19 mouse cellular contexts compared by ENCODE assay signal in genomic region chr3:117728136-117728535, GRCm38 (mm10).
A peak's percentile ranks its signal among the peaks of the same experiment; 100 is the strongest.
DNase-seq lines count a peak whose midpoint lies in the region; ATAC-seq and TF ChIP-seq lines count a peak whose summit lies in the region.
"Had no signal": no experiment of that assay in that cellular context is flagged by ENCODE, and none has a peak within 500 bp of the region (broad histone marks: within the 10 kb centered on the region; RNA-seq: fewer than 3 reads in every experiment).

No protein-coding gene starts in this region.

- no peak for TF ChIP-seq RAD21 in MEL (IDR thresholded peaks at IDR 0.05; ENCODE audit: low read depth, low read length)

- no peak overlapping the region for H3K9ac ChIP-seq in forebrain, embryonic 13.5 days
- H3K9ac ChIP-seq in forebrain, embryonic 14.5 days (ENCODE audit: low read length) = no peak overlapping the region
- no peak overlapping the region for H3K9ac ChIP-seq in lung, postnatal 0 days (replicated peaks; ENCODE audit: low read depth)
- no peak overlapping the region for H3K9ac ChIP-seq in MEL (ENCODE audit: control insufficient read depth, low read depth, low read length, poor library complexity, severe bottlenecking)
- H3K9ac ChIP-seq: limb, embryonic 13.5 days had no signal

- WGBS in forebrain, embryonic 13.5 days = 55% methylated on average over 1 of the region's 1 CpGs
- 60% methylated on average over 1 of the region's 1 CpGs for WGBS in forebrain, embryonic 14.5 days
- 26% methylated on average over 1 of the region's 1 CpGs for WGBS in lung, postnatal 0 days

- TF ChIP-seq EP300 in lung, postnatal 0 days (IDR thresholded peaks at IDR 0.05) = no peak
- no peak for TF ChIP-seq EP300 in MEL (IDR thresholded peaks at IDR 0.05; ENCODE audit: low read depth in 1 of 2, low read length in 2 of 2)

- no peak overlapping the region for H3K4me2 ChIP-seq in forebrain, embryonic 13.5 days
- H3K4me2 ChIP-seq in forebrain, embryonic 14.5 days (ENCODE audit: low read length) = no peak overlapping the region
- no peak overlapping the region for H3K4me2 ChIP-seq in lung, postnatal 0 days (replicated peaks; ENCODE audit: low read depth, low read length)
- H3K4me2 ChIP-seq: limb, embryonic 13.5 days had no signal

- 0 out of 2 replicates have a peak, but pooled peaks have one; percentile 33 for ATAC-seq in forebrain, embryonic 13.5 days
- ATAC-seq in forebrain, embryonic 14.5 days = no peak
- ATAC-seq in lung, postnatal 0 days = no peak
- no peak for ATAC-seq in granulocyte monocyte progenitor cell, adult 5-6 weeks (replicated peaks; ENCODE audit: poor library complexity, severe bottlenecking)
- ATAC-seq: activated CD4-positive, CD25-positive, alpha-beta regulatory T cell, adult 4 months; CD4-positive, CD25-positive, alpha-beta regulatory T cell, adult 4 months; forebrain, embryonic 16.5 days had no signal

- no peak for TF ChIP-seq POLR2A in MEL (IDR thresholded peaks at IDR 0.05; ENCODE audit: control insufficient read depth in 1 of 2, insufficient read depth in 1 of 2, low read depth in 1 of 2, low read length in 2 of 2, poor library complexity in 1 of 2)

- H3K36me3 ChIP-seq in forebrain, embryonic 13.5 days (ENCODE audit: poor library complexity, severe bottlenecking) = no peaks in the 10 kb centered on the region
- H3K36me3 ChIP-seq in forebrain, embryonic 14.5 days (ENCODE audit: control insufficient read depth, insufficient read depth, low read length) = no peaks in the 10 kb centered on the region
- no peaks in the 10 kb centered on the region for H3K36me3 ChIP-seq in lung, postnatal 0 days (ENCODE audit: insufficient read depth, low read length)
- H3K36me3 ChIP-seq in MEL (ENCODE audit: control insufficient read depth in 1 of 2, insufficient read depth in 2 of 2, low read length in 2 of 2) = no peaks in the 10 kb centered on the region
- H3K36me3 ChIP-seq: limb, embryonic 13.5 days; midbrain, embryonic 10.5 days had no signal

- peak; percentile 42; the same call in 1 of the 2 replicates for TF ChIP-seq CTCF in lung, postnatal 0 days (IDR thresholded peaks at IDR 0.05)
- TF ChIP-seq CTCF in MEL (IDR thresholded peaks at IDR 0.05 in 2 of 3, conservative IDR thresholded peaks at IDR 0.05 in 1 of 3; ENCODE audit: control insufficient read depth in 1 of 3, insufficient read depth in 1 of 3, low read depth in 2 of 3, low read length in 3 of 3, poor library complexity in 1 of 3, severe bottlenecking in 1 of 3) = no peak; a peak in 1 of 6 replicates

- H3K27ac ChIP-seq in forebrain, embryonic 13.5 days = no peak overlapping the region
- H3K27ac ChIP-seq in forebrain, embryonic 14.5 days (ENCODE audit: low read depth, low read length) = no peak overlapping the region
- no peak overlapping the region for H3K27ac ChIP-seq in lung, postnatal 0 days (ENCODE audit: low read length)
- H3K27ac ChIP-seq in MEL (ENCODE audit: control insufficient read depth, low read depth, low read length) = no peak overlapping the region
- H3K27ac ChIP-seq: limb, embryonic 13.5 days; midbrain, embryonic 10.5 days had no signal

- DNase-seq in forebrain, embryonic 14.5 days (ENCODE audit: low spot score) = no peak
- peak; percentile 13 for DNase-seq in lung, postnatal 0 days (ENCODE audit: low spot score)
- no peak for DNase-seq in lung, postnatal 14 days
- peak; percentile 6 for DNase-seq in MEL (ENCODE audit: low read depth, low spot score)
- DNase-seq in embryo, embryonic 11.5 days (ENCODE audit: low read depth, low spot score) = peak; percentile 3
- no peak for DNase-seq in left cerebral cortex, adult 8-10 months (ENCODE audit: low spot score in 2 of 2)
- DNase-seq: cerebellum, adult 9-10 months; heart, postnatal 10 days; kidney, postnatal 25 days; lung, adult 2 months; right cerebral cortex, postnatal 25 days; thymus, postnatal 4 days had no signal

- H3K4me3 ChIP-seq in forebrain, embryonic 13.5 days = no peak overlapping the region
- no peak overlapping the region for H3K4me3 ChIP-seq in forebrain, embryonic 14.5 days (ENCODE audit: low read depth, low read length)
- H3K4me3 ChIP-seq in lung, postnatal 0 days (ENCODE audit: low read depth, low read length) = no peak overlapping the region
- no peak overlapping the region for H3K4me3 ChIP-seq in MEL (ENCODE audit: control insufficient read depth in 1 of 2, insufficient read depth in 1 of 2, low read depth in 2 of 2, low read length in 2 of 2)
- H3K4me3 ChIP-seq: limb, embryonic 13.5 days; midbrain, embryonic 10.5 days had no signal

- no peaks in the 10 kb centered on the region for H3K9me3 ChIP-seq in forebrain, embryonic 13.5 days (replicated peaks)
- no peaks in the 10 kb centered on the region for H3K9me3 ChIP-seq in forebrain, embryonic 14.5 days (replicated peaks; ENCODE audit: control insufficient read depth, low read length)
- no peaks in the 10 kb centered on the region for H3K9me3 ChIP-seq in lung, postnatal 0 days (ENCODE audit: low read length)
- no peaks in the 10 kb centered on the region for H3K9me3 ChIP-seq in MEL (replicated peaks; ENCODE audit: insufficient read depth, low read length)
- H3K9me3 ChIP-seq: limb, embryonic 13.5 days; midbrain, embryonic 10.5 days had no signal

- no peaks in the 10 kb centered on the region for H3K27me3 ChIP-seq in forebrain, embryonic 13.5 days
- H3K27me3 ChIP-seq in forebrain, embryonic 14.5 days (replicated peaks; ENCODE audit: control insufficient read depth, insufficient read depth, low read length) = no peaks in the 10 kb centered on the region
- no peaks in the 10 kb centered on the region for H3K27me3 ChIP-seq in lung, postnatal 0 days (replicated peaks; ENCODE audit: insufficient read depth, low read length)
- no peaks in the 10 kb centered on the region for H3K27me3 ChIP-seq in MEL (ENCODE audit: control insufficient read depth in 1 of 2, insufficient read depth in 2 of 2, low read length in 2 of 2)
- H3K27me3 ChIP-seq: limb, embryonic 13.5 days had no signal

- H3K4me1 ChIP-seq in forebrain, embryonic 13.5 days = peaks cover 18% of the 10 kb centered on the region
- peaks cover 7% of the 10 kb centered on the region for H3K4me1 ChIP-seq in forebrain, embryonic 14.5 days (ENCODE audit: control insufficient read depth, insufficient read depth, low read length)
- no peaks in the 10 kb centered on the region for H3K4me1 ChIP-seq in lung, postnatal 0 days (ENCODE audit: insufficient read depth, low read depth, low read length)
- H3K4me1 ChIP-seq in MEL (ENCODE audit: control insufficient read depth in 1 of 2, insufficient read depth in 2 of 2, low read length in 2 of 2) = no peaks in the 10 kb centered on the region
- H3K4me1 ChIP-seq: limb, embryonic 13.5 days; midbrain, embryonic 10.5 days had no signal

- H3K79me2 ChIP-seq in MEL (ENCODE audit: control insufficient read depth, insufficient read depth, low read length, poor library complexity) = no peaks in the 10 kb centered on the region

TF ChIP-seq in MEL, 35 proteins besides CTCF, POLR2A, EP300 and RAD21:
- TF ChIP-seq MEF2A (IDR thresholded peaks at IDR 0.05; ENCODE audit: extremely low read depth, insufficient replicate concordance, low read depth, low read length, poor library complexity, severe bottlenecking) (no peak), NELFE (IDR thresholded peaks at IDR 0.05; ENCODE audit: low read depth, low read length) (no peak), USF2 (IDR thresholded peaks at IDR 0.05; ENCODE audit: borderline replicate concordance in 1 of 2, insufficient read depth in 1 of 2, low read depth in 1 of 2, low read length in 2 of 2) (no peak), GABPA (IDR thresholded peaks at IDR 0.05; ENCODE audit: low read depth, low read length) (no peak), TCF12 (IDR thresholded peaks at IDR 0.05; ENCODE audit: low read depth, low read length) (no peak), CHD1 (IDR thresholded peaks at IDR 0.05; ENCODE audit: low read depth, low read length) (no peak), CHD2 (IDR thresholded peaks at IDR 0.05; ENCODE audit: low read length) (no peak), MAX (IDR thresholded peaks at IDR 0.05; ENCODE audit: low read length) (no peak), ZKSCAN1 (IDR thresholded peaks at IDR 0.05; ENCODE audit: low read depth, low read length) (no peak), UBTF (IDR thresholded peaks at IDR 0.05; ENCODE audit: borderline replicate concordance, insufficient read depth, low read depth, low read length) (no peak), ZNF384 (IDR thresholded peaks at IDR 0.05; ENCODE audit: low read depth, low read length) (no peak), SIN3A (IDR thresholded peaks at IDR 0.05; ENCODE audit: low read length) (no peak), MYC (IDR thresholded peaks at IDR 0.05; ENCODE audit: low read depth, low read length) (no peak), POLR2AphosphoS2 (IDR thresholded peaks at IDR 0.05; ENCODE audit: low read length) (no peak), MAZ (IDR thresholded peaks at IDR 0.05; ENCODE audit: low read depth, low read length) (no peak), GATA1 (IDR thresholded peaks at IDR 0.05; ENCODE audit: low read depth, low read length) (no peak), SMC3 (IDR thresholded peaks at IDR 0.05; ENCODE audit: low read depth, low read length) (no peak), TBP (IDR thresholded peaks at IDR 0.05; ENCODE audit: low read depth, low read length) (no peak), MXI1 (IDR thresholded peaks at IDR 0.05; ENCODE audit: low read depth, low read length) (no peak), KAT2A (conservative IDR thresholded peaks at IDR 0.05; ENCODE audit: low read depth, low read length) (no peak)

Comparison
In these comparisons a context has a peak if more than half of its experiments do, and no peak if none do; other contexts are left out.
1. DNase-seq: peak in lung, postnatal 0 days (single experiment), MEL (single experiment) and embryo, embryonic 11.5 days (single experiment); none in forebrain, embryonic 14.5 days (single experiment), lung, postnatal 14 days (single experiment) and left cerebral cortex, adult 8-10 months (0 of 2).